Mouse (Mus musculus) thymus, adult 2 months (tissue): ENCODE data around the gene Boc.

Source experiments
- CTCF ChIP-seq: fragments of 200-500 bp; IDR thresholded peaks from 2 replicates; pipeline ENCODE4 v1.5.1; 2012; ENCODE audit warnings: mild to moderate bottlenecking, control low read depth, low read length, moderate library complexity, borderline replicate concordance; ENCODE audit not compliant: control insufficient read depth, poor library complexity, insufficient read depth; ENCODE audit errors: extremely low read depth
- POLR2A ChIP-seq: fragments of 200-500 bp; IDR thresholded peaks from 2 replicates; pipeline ENCODE4 v1.6.1; 2012; ENCODE audit warnings: mild to moderate bottlenecking, low read length, control low read depth, moderate library complexity; ENCODE audit not compliant: control insufficient read depth, poor library complexity, insufficient read depth; ENCODE audit errors: extremely low read depth

DNA sequence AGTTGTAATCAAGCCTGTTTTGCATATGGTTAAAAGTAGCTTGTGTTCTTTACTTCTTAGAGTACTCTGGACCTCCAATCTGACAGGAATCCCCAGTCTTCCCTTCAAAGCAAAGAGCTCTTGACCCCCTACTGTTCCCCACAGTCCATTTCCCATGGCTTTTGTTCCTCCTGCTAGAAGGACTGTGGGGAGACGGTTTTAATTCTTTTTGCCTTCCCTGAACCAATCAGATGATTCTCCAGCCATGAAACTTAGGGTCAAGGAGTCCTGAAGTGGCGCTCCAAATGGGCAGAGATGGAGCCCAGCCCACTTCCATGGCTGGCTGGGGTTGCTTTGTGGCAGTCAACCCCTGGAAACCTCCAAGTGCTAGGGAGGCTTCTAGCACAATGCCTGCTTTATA is 42.5 kb upstream of the Boc start:
- TF ChIP-seq CTCF (no peak), POLR2A (no peak)
